Mouse (Mus musculus): ENCODE data around the gene Zfp974. TPM values are rescaled to one million over a fixed set of nuclear protein-coding genes. Genes with fewer than 3 reads are reported as not detected.
"Not testable (repeated sequence)": the region's sequence is repeated elsewhere in the genome, so short reads cannot be mapped to it uniquely, and the experiment has no call there.

Zfp974 gene
- total RNA-seq (2017): 12.8 and 13.5 TPM in 2 replicates

- ATAC-seq (ENCODE audit: extremely low read depth, insufficient number of reproducible peaks, low FRiP score, poor library complexity, severe bottlenecking): peak; percentile 83
Measured at GRCm38 (mm10) chr7:27928818-27929695, at the start of gene Zfp974. TSS of gene Zfp974 (minus strand) at chr7:27929460.

- ATAC-seq (ENCODE audit: extremely low read depth, insufficient number of reproducible peaks, low FRiP score, poor library complexity, severe bottlenecking): not testable (repeated sequence)
Measured at GRCm38 (mm10) chr7:27949451-27949850, 20.2 kb upstream of the Zfp974 start.

GRCm38 (mm10) chr7:27941869-27942268, 12.6 kb upstream of the Zfp974 start:
- not testable (repeated sequence) for ATAC-seq (ENCODE audit: extremely low read depth, insufficient number of reproducible peaks, low FRiP score, poor library complexity, severe bottlenecking)

GRCm38 (mm10) chr7:27933800-27934158, 4.5 kb upstream of the Zfp974 start:
- not testable (repeated sequence) for ATAC-seq (ENCODE audit: extremely low read depth, insufficient number of reproducible peaks, low FRiP score, poor library complexity, severe bottlenecking)

- ATAC-seq (ENCODE audit: extremely low read depth, insufficient number of reproducible peaks, low FRiP score, poor library complexity, severe bottlenecking): peak; percentile 79
Measured at GRCm38 (mm10) chr7:27933050-27933799, 4.0 kb upstream of the Zfp974 start.

GRCm38 (mm10) chr7:27927041-27927440, 2.2 kb downstream of the Zfp974 start:
- not testable (repeated sequence) for ATAC-seq (ENCODE audit: extremely low read depth, insufficient number of reproducible peaks, low FRiP score, poor library complexity, severe bottlenecking)

GRCm38 (mm10) chr7:27910952-27911351, 18.3 kb downstream of the Zfp974 start:
- ATAC-seq (ENCODE audit: extremely low read depth, insufficient number of reproducible peaks, low FRiP score, poor library complexity, severe bottlenecking): not testable (repeated sequence)

- no peak for ATAC-seq (ENCODE audit: extremely low read depth, insufficient number of reproducible peaks, low FRiP score, poor library complexity, severe bottlenecking)
Measured at GRCm38 (mm10) chr7:27905061-27905848, 24.0 kb downstream of the Zfp974 start.

- no peak for ATAC-seq (ENCODE audit: extremely low read depth, insufficient number of reproducible peaks, low FRiP score, poor library complexity, severe bottlenecking)
Measured at GRCm38 (mm10) chr7:27900601-27901000, 28.7 kb downstream of the Zfp974 start.

- no peak for ATAC-seq (ENCODE audit: extremely low read depth, insufficient number of reproducible peaks, low FRiP score, poor library complexity, severe bottlenecking)
Measured at GRCm38 (mm10) chr7:27881721-27882120, 47.5 kb downstream of the Zfp974 start.

- not testable (repeated sequence) for ATAC-seq (ENCODE audit: extremely low read depth, insufficient number of reproducible peaks, low FRiP score, poor library complexity, severe bottlenecking)
Measured at GRCm38 (mm10) chr7:27862578-27862977, 66.7 kb downstream of the Zfp974 start.

GRCm38 (mm10) chr7:27860396-27861235, 68.6 kb downstream of the Zfp974 start:
- ATAC-seq (ENCODE audit: extremely low read depth, insufficient number of reproducible peaks, low FRiP score, poor library complexity, severe bottlenecking): peak; percentile 93

- no peak for ATAC-seq (ENCODE audit: extremely low read depth, insufficient number of reproducible peaks, low FRiP score, poor library complexity, severe bottlenecking)
Measured at GRCm38 (mm10) chr7:27859301-27860251, 69.7 kb downstream of the Zfp974 start.

Other genes starting within 250 kb of the Zfp974 start
- 1.7 and 6.6 TPM in 2 replicates for gene Zfp607b, start 240.1 kb downstream of the Zfp974 start, total RNA-seq (2017)
- 8.3 and 13.0 TPM in 2 replicates for gene Zfp60, start 198.1 kb downstream of the Zfp974 start, total RNA-seq (2017)
- 7.5 and 9.8 TPM in 2 replicates for gene Zfp626, start 122.3 kb downstream of the Zfp974 start, total RNA-seq (2017)
- 6.9 and 7.9 TPM in 2 replicates for gene Zfp59, start 90.9 kb downstream of the Zfp974 start, total RNA-seq (2017)
- 15.7 and 18.9 TPM in 2 replicates for gene Zfp607a, start 71.9 kb downstream of the Zfp974 start, total RNA-seq (2017)
- 23.8 and 25.6 TPM in 2 replicates for gene Zfp780b, start 49.7 kb upstream of the Zfp974 start, total RNA-seq (2017)
- 9.8 and 13.3 TPM in 2 replicates for gene Zfp850, start 84.7 kb upstream of the Zfp974 start, total RNA-seq (2017)
- gene Psmc4, start 120.6 kb upstream of the Zfp974 start, total RNA-seq (2017): 102 and 105 TPM in 2 replicates
- gene Fcgbp, start 141.8 kb upstream of the Zfp974 start, total RNA-seq (2017): 0.23 and 0.74 TPM in 2 replicates
- not detected in 2 replicates for gene 9530053A07Rik, start 200.0 kb upstream of the Zfp974 start, total RNA-seq (2017)
- gene Fbl, start 240.2 kb upstream of the Zfp974 start, total RNA-seq (2017): 49.8 and 55.4 TPM in 2 replicates